Mouse (Mus musculus) adrenal gland (tissue): ENCODE results near the gene Fam222b.

Source experiments
- intact Hi-C: fragments of 180-260 bp; cut with DNase I; formaldehyde crosslinking; loops from one replicate; pipeline ENCODE4 v1.15.1; 2025

Gene Fam222b

DNA sequence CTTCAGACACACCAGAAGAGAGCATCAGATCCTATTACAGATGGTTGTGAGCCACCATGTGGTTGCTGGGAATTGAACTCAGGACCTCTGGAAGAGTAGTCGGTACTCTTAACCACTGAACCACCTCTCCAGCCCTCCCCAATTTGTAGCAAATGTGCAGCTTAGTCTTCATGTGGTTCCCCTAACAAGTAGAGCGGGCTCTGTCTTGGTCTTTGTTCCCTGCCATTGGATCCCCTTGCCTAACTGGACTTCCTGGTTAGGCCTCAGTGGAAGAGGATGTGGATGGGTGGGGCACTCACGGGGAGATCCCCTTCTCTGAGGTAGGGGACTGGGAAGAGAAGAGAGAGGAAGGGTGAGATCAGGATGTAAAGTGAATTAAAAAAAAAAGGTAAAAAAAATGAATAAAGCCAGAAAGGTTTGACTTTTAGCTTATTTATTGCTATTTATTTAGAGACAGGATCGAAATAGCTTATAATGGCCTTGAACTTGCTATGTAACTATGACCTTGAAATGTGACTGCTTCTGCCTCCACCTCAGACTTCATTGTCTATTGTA is 7.5 kb upstream of the Fam222b start:
- intact Hi-C loops: no loop called here

GRCm38 (mm10) chr11:78087756-78088281 is 6.6 kb upstream of the Fam222b start:
- intact Hi-C loops: no loop called here

DNA sequence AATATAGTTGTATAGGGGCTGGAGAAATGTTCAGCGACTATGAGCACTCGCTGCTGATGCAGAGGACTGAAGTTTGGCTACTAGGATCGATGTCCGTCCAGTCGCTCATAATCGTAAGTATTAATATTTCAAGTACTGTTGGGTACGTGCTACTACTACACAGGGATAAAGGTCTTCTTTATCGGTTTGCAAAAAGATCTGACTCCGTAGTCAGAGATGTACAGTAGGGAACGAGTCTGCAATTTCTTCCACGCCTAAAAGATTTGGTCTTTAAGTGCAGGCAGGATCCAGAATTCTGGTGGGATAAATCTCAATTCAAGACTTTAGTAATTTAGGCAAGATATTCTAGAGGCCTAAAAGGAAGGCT is 340 bp upstream of the Fam222b start:
- intact Hi-C loops: no loop called here

DNA sequence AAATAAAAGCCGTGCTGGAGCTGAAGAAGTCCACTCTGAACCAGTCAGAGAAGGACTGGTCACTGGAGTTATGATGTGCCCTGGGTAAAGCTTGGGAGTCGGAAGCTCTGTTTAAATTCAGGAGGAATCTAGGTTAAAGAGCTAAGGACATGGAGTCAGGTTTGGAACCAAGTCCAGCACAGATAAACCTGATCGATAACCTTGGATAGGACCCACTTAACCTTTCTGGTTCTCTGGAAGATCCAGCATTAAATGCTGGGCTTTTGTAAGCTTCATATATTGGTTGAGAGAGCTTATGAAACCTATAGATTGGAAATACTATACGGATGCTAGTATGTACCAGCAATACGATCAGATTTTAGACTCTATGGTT is 670 bp downstream of the Fam222b start:
- intact Hi-C loops: loop anchor here (5.0 kb wide), 1 partner anchor 57 kb away; no protein-coding TSS in a partner anchor

- intact Hi-C loops: loop anchor here (5.0 kb wide), 1 partner anchor 55 kb away; no protein-coding TSS in a partner anchor
These were observed 2.6 kb downstream of the Fam222b start for GRCm38 (mm10) chr11:78097077-78097476.

GRCm38 (mm10) chr11:78100746-78101145 is 6.3 kb downstream of the Fam222b start:
- intact Hi-C loops: no loop called here

DNA sequence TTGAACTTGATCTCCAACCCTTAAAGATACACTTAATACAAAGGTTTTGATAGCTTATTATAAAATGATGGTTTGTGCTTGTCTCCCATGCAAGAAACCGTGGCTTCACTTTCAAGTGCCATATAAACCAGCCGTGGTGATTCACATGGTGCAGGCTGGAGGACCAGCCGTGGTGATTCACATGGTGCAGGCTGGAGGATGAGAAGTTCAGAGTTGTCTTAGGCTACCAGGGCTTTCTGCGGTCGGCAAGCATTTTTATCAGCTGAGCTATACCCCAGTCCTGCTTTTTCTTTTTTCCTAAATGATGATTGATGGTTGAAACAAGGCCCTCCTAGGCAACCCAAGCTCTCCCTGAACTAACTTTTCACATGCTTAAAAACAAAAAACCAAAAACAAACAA is 7.7 kb downstream of the Fam222b start:
- intact Hi-C loops: no loop called here

DNA sequence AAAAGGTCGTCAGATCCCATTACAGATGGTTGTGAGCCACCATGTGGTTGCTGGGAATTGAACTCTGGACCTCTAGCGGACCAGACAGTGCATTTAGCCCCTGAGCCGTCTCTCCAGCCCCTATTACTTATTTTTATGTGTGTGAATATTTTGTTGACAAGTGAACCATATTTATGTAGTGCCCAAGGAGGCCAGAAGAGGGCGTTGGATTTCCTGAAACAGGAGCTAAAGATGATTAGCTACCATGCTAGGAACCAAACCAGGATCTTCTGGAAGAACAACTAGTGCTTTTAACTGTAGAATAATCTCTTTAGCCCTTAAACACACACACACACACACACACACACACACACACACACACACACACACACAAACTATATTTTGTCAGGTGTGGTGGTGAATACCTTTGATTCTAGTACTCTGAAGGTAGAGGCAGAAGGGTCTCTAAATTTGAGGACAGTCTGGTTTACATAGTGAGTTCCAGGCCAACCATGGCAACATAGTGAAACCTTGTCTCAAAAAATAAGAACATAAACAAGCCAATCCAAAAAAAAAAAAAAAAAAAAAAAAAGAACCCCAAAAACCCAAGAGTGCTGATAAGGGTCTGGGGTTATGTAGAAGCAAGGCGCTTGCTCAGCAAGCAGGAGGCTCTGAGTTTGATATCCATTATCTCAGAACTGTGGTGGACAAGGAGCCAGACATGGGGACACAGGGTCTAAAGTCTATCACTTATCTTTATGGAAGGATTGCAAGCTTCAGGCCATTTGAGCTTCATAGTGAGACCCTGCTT is 8.7 kb downstream of the Fam222b start:
- intact Hi-C loops: no loop called here

- intact Hi-C loops: no loop called here
These were observed 10.0 kb downstream of the Fam222b start for GRCm38 (mm10) chr11:78104501-78104900.

GRCm38 (mm10) chr11:78113616-78114015 is 19.2 kb downstream of the Fam222b start:
- intact Hi-C loops: no loop called here

DNA sequence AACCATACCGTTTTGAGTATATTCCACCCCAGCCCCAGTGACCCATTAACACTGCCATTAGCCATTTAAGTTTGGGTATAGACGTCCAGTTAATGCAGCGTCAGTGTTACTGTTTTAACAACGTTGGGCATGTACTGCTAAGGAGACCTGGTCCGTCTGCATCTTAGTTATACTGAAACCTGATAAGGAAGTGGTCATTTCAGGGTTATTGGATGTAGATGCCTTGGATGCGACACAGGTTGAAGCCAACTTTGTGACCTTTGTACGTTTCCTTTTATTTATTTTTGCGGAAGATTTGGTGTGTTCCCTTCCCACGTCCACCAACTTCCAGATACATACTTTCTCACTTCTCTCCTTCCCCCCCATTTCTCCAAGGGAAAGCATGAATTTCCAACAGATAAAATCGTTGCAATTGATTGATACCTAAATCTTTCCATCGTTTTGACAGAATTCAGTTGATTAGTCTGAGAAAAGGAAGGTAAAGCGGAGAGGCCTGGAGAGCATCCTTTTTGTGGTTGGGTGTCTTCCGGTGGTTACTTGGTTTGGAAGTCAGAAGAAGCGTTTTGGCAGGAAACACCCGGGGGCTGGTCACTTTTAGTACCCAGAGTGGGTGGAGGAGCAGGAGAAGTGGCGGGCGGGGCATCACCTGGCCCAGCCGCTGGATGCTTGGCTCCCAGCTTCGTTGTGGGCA is 20.4 kb downstream of the Fam222b start:
- intact Hi-C loops: no loop called here

DNA sequence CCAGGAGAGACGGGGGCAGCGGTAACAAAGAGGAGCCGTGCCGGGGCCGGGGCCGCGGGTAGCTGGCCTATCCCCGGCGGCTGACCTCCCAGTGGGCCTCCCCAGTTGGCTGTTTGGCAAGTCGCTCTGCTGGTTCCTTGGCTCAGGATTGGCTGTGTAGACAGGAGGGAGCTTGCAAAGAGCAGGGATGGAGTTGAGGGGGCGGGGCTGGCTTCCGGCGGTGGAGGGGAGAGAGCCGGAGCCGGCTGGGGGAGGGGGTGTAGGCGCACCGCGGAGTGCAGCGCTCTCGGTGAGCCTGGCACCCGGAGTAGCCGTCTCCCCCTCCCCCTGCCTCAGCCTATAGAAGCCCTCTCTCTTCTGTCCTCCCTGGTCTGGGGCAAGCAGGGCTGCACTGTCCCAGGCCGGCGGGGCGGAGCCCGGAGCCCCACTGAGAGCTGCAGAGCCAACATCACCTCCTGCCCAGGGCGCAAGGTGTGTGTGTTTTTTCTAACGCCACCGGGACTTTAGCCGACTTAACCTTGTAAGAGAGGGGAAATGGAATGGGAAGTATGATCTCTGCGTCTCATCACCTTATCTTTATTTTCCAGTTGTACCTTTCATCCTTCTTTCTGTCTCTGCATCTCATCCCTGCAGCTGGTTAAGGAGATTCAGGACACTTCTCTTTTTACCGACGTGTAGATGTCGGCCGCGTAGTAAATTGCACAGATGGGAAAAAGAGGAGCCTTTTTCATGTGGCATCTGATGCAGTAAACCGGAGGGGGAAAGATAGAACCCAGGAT is 21.1 kb downstream of the Fam222b start:
- intact Hi-C loops: no loop called here

GRCm38 (mm10) chr11:78116146-78116410 is 21.6 kb downstream of the Fam222b start:
- intact Hi-C loops: no loop called here

DNA sequence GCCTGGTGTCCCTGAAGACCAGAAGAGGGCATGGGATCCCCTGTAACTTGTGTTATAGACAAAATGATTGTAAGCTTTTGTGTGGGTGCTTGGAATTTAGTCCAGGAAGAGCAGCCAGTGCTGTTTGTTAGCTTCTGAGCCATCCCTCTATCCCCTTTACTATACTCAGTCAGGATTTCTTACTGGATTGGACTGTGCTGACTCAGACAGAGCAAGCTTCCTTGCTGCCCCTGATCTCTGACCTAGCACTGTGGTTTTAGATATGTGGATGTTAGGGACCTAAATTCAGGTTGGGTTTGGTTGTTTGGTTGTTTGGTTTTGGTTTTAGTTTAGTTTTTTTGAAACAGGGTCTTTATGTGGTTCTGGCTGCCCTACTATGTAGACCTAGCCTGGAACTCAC is 24.0 kb downstream of the Fam222b start:
- intact Hi-C loops: no loop called here

- intact Hi-C loops: no loop called here
These were observed 25.4 kb downstream of the Fam222b start for GRCm38 (mm10) chr11:78119898-78120297.

GRCm38 (mm10) chr11:78121176-78121575 is 26.7 kb downstream of the Fam222b start:
- intact Hi-C loops: no loop called here

- intact Hi-C loops: no loop called here
These were observed 28.4 kb downstream of the Fam222b start for GRCm38 (mm10) chr11:78122815-78123214.

DNA sequence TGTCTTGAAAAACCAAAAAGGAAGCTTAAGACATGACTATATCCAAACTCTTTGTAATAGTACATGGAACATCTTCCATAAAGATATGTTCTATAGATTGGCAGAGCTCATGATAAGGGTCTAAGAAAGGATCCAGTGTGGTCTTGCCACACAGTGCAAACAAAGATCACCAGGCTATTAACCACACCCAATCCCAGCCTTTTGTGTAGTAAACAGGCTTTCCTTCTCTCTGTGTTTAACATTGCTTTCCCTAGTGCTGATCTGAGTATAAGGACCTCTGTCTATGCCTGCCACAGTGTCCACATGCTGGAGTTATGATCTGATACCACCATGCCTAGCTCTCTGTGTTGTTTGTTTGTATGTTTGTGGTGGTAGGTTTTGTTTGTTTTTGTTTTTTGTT is 29.3 kb downstream of the Fam222b start:
- intact Hi-C loops: no loop called here

GRCm38 (mm10) chr11:78125691-78126090 is 31.2 kb downstream of the Fam222b start:
- intact Hi-C loops: no loop called here

DNA sequence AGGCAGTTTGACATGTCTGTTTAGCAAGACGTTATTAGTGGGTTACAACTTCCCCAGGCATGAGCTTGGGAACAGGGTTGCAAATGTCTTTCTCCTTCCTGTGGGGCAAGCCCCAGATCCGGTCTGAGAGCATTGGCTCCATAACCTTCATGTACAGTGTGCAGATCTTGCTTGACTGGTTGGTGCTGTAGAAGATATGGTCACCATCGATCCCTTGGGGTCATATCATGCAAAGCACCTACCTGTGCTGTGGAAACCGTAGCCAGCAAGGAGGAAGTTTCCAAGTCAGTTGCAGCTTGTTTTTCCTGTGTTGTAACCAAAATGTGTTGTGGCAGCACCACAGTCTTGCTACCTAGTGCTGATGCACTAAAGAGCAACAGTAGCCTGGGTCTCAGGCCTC is 32.3 kb downstream of the Fam222b start:
- intact Hi-C loops: no loop called here

DNA sequence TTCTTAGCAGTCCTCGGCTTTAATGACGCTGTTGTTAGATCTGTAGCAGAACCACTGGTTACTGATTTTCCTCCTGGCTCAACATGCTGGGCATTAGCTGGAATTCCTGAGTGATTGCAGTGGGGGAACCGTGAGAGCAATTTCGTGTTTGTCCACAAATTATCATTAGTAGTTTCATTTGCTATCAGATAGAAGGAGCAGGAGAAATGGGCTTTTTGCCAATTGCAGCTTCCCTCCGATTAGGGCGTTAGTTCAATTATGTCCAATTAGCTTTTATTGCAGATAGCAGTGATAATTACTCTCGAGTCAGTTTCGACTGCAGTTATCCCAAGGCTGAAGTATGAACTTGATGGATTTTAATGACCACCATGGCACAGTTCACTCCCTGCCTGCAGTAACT is 35.0 kb downstream of the Fam222b start:
- intact Hi-C loops: no loop called here

DNA sequence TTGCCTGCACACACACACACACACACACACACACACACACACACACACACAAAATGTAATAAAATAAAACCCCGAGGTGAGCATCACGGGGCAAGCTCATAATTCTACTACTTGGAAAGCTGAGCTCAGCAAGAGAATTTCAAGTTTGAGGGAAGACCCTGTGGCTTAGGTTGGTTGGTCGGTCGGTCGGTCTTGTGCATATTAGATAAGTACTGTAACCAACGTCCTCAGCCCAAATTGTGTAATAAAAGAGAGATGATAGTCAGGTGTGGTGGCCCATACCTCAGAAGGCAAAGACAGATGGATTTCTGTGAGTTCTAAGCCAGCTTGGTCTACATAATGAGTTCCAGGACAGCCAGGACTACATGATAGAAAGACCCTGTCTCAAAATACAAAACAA is 39.5 kb downstream of the Fam222b start:
- intact Hi-C loops: no loop called here
